Mouse (Mus musculus): ENCODE results near the gene Olfr843. TPM values are rescaled to one million over a fixed set of nuclear protein-coding genes. Genes with fewer than 3 reads are reported as not detected.

Olfr843 gene
- not detected in 2 replicates for polyA plus RNA-seq (2015; fragmentation: Nextera tagmentation; extraction: Ambion mirVana)

GRCm38 (mm10) chr9:19251887-19252286 lies at the start of gene Olfr843:
TSS of gene Olfr843 (minus strand) at chr9:19251987.
- 90% methylated on average over 2 of the region's 2 CpGs for WGBS
- no peak within 1 kb of the TSS for H3K4me2 ChIP-seq (replicated peaks)
- H3K4me1 ChIP-seq = no peaks in the 10 kb centered on the region
- H3K36me3 ChIP-seq = no peaks in the 10 kb centered on the region
- 0 out of 2 replicates have a peak, but pooled peaks cover 4% of the 10 kb centered on the region for H3K9me3 ChIP-seq
- no peaks in the 10 kb centered on the region for H3K27me3 ChIP-seq
- no peak for ATAC-seq (replicated peaks)
- H3K4me3 ChIP-seq = no peak within 1 kb of the TSS
- H3K9ac ChIP-seq (replicated peaks) = no peak within 1 kb of the TSS
- no peak within 1 kb of the TSS for H3K27ac ChIP-seq (replicated peaks)

Other genes with a start within 250 kb of the Olfr843 start
- not detected in 2 replicates for gene Olfr835, start 219.3 kb downstream of the Olfr843 start, polyA plus RNA-seq (2015; fragmentation: Nextera tagmentation; extraction: Ambion mirVana)
- gene Olfr836, start 131.6 kb downstream of the Olfr843 start, polyA plus RNA-seq (2015; fragmentation: Nextera tagmentation; extraction: Ambion mirVana) = not detected in 2 replicates
- gene Olfr837, start 115.7 kb downstream of the Olfr843 start, polyA plus RNA-seq (2015; fragmentation: Nextera tagmentation; extraction: Ambion mirVana) = not detected in 2 replicates
- not detected in 2 replicates for gene Olfr839-ps1, start 74.7 kb downstream of the Olfr843 start, polyA plus RNA-seq (2015; fragmentation: Nextera tagmentation; extraction: Ambion mirVana)
- gene Olfr844, start 64.4 kb upstream of the Olfr843 start, polyA plus RNA-seq (2015; fragmentation: Nextera tagmentation; extraction: Ambion mirVana) = not detected in 2 replicates
- gene Olfr845, start 84.5 kb upstream of the Olfr843 start, polyA plus RNA-seq (2015; fragmentation: Nextera tagmentation; extraction: Ambion mirVana) = not detected in 2 replicates
- not detected in 2 replicates for gene Olfr846, start 112.0 kb upstream of the Olfr843 start, polyA plus RNA-seq (2015; fragmentation: Nextera tagmentation; extraction: Ambion mirVana)
- gene Olfr847, start 126.7 kb upstream of the Olfr843 start, polyA plus RNA-seq (2015; fragmentation: Nextera tagmentation; extraction: Ambion mirVana) = not detected in 2 replicates
- gene Olfr849, start 188.3 kb upstream of the Olfr843 start, polyA plus RNA-seq (2015; fragmentation: Nextera tagmentation; extraction: Ambion mirVana) = not detected in 2 replicates
- gene Olfr850, start 226.3 kb upstream of the Olfr843 start, polyA plus RNA-seq (2015; fragmentation: Nextera tagmentation; extraction: Ambion mirVana) = not detected in 2 replicates
- not detected in 2 replicates for gene Olfr851, start 241.3 kb upstream of the Olfr843 start, polyA plus RNA-seq (2015; fragmentation: Nextera tagmentation; extraction: Ambion mirVana)